Mouse (Mus musculus): ENCODE data around the gene Arl16. TPM values are rescaled to one million over a fixed set of nuclear protein-coding genes. Genes with fewer than 3 reads are reported as not detected.

Gene Arl16
- total RNA-seq, 2 experiments from 2014 or later = 10.3 to 12.0 TPM

- no peak for DNase-seq
- intact Hi-C loops (cut with DNase I) = no loop called here
Observed at GRCm38 (mm10) chr11:120493351-120493750, 25.9 kb upstream of the Arl16 start.

GRCm38 (mm10) chr11:120492878-120493203, 25.4 kb upstream of the Arl16 start:
- DNase-seq = no peak
- intact Hi-C loops (cut with DNase I) = no loop called here

GRCm38 (mm10) chr11:120492024-120492877, 24.8 kb upstream of the Arl16 start:
- peak; percentile 49 for DNase-seq
- intact Hi-C loops (cut with DNase I) = no loop called here

- intact Hi-C loops (cut with DNase I) = loop anchor here (2.0 kb wide), 1 partner anchor 19 kb away; no protein-coding TSS in a partner anchor
Observed at GRCm38 (mm10) chr11:120491317-120492023, 24.1 kb upstream of the Arl16 start, which contains the start of gene Slc25a10. Slc25a10 (plus strand) TSS chr11:120491840.

GRCm38 (mm10) chr11:120490291-120491046, 23.1 kb upstream of the Arl16 start:
- no peak for DNase-seq
- intact Hi-C loops (cut with DNase I) = loop anchor here (2.0 kb wide), 1 partner anchor 20 kb away; no protein-coding TSS in a partner anchor

More at GRCm38 (mm10) chr11:120491317-120492023, 24.1 kb upstream of the Arl16 start, which contains the start of gene Slc25a10:
- peak; percentile 92 to 93 for DNase-seq

- peak; percentile 62 to 73 for DNase-seq
- intact Hi-C loops (cut with DNase I) = loop anchor here (1.0 to 5.0 kb wide), 2 partner anchors 123 to 223 kb away; partner anchors contain the start of genes Cenpx and Lrrc45
Observed at GRCm38 (mm10) chr11:120489054-120489761, 21.8 kb upstream of the Arl16 start.

- DNase-seq = no peak
- intact Hi-C loops (cut with DNase I) = loop anchor here (5.0 kb wide), 1 partner anchor 224 kb away; the partner anchor contains the start of genes Cenpx and Lrrc45
Observed at GRCm38 (mm10) chr11:120488516-120488915, 21.1 kb upstream of the Arl16 start.

- intact Hi-C loops (cut with DNase I) = loop anchor here (5.0 kb wide), 1 partner anchor 227 kb away; the partner anchor contains the start of genes Cenpx and Lrrc45
Observed at GRCm38 (mm10) chr11:120485251-120485650, 17.8 kb upstream of the Arl16 start.

GRCm38 (mm10) chr11:120484265-120484981, 17.0 kb upstream of the Arl16 start, which contains the start of gene Mrpl12:
Mrpl12 (plus strand) TSS chr11:120484613.
- intact Hi-C loops (cut with DNase I) = no loop called here

More at GRCm38 (mm10) chr11:120485251-120485650, 17.8 kb upstream of the Arl16 start:
- no peak for DNase-seq

GRCm38 (mm10) chr11:120483448-120483934, 16.1 kb upstream of the Arl16 start:
- intact Hi-C loops (cut with DNase I) = no loop called here
- no peak for DNase-seq

More at GRCm38 (mm10) chr11:120484265-120484981, 17.0 kb upstream of the Arl16 start, which contains the start of gene Mrpl12:
- DNase-seq = peak; percentile 90

GRCm38 (mm10) chr11:120472052-120472451, 4.6 kb upstream of the Arl16 start:
- intact Hi-C loops (cut with DNase I) = no loop called here
- DNase-seq = no peak

- intact Hi-C loops (cut with DNase I) = loop anchor here (1.0 kb wide), 1 partner anchor 9 kb away; the partner anchor contains the start of genes Ccdc137 and Oxld1
- DNase-seq = no peak
Observed at GRCm38 (mm10) chr11:120467736-120468092, 307 bp upstream of the Arl16 start.

GRCm38 (mm10) chr11:120465521-120465920, 1.9 kb downstream of the Arl16 start:
- intact Hi-C loops (cut with DNase I) = no loop called here
- no peak for DNase-seq

GRCm38 (mm10) chr11:120464365-120464764, 3.0 kb downstream of the Arl16 start:
- intact Hi-C loops (cut with DNase I) = no loop called here
- no peak for DNase-seq

GRCm38 (mm10) chr11:120463536-120463935, 3.9 kb downstream of the Arl16 start:
- intact Hi-C loops (cut with DNase I) = no loop called here
- no peak for DNase-seq

GRCm38 (mm10) chr11:120458847-120459597, 8.4 kb downstream of the Arl16 start:
- intact Hi-C loops (cut with DNase I) = loop anchor here (1.0 kb wide), 1 partner anchor 8 kb away; the partner anchor contains the start of gene Arl16
- DNase-seq = no peak
